Mouse (Mus musculus) bone marrow macrophage, adult 2 months (primary cell): ENCODE data around the gene Rnf144b. TPM values are rescaled to one million over a fixed set of nuclear protein-coding genes. Genes with fewer than 3 reads are reported as not detected.
A peak's percentile ranks its signal among the peaks of the same experiment; 100 is the strongest.

ENCODE experiments used
- H3K27ac ChIP-seq: 2 replicates; pipeline ENCODE4 v1.5.1; 2012; ENCODE audit warnings: low read depth, low read length; ENCODE audit not compliant: insufficient read depth
- H3K4me1 ChIP-seq: 2 replicates; pipeline ENCODE4 v1.6.1; 2012; ENCODE audit warnings: low read length; ENCODE audit not compliant: control insufficient read depth, insufficient read depth
- H3K4me3 ChIP-seq: 2 replicates; pipeline ENCODE4 v1.5.1; 2012; ENCODE audit warnings: mild to moderate bottlenecking, low read length, moderate library complexity; ENCODE audit not compliant: insufficient read depth
- CTCF ChIP-seq: IDR thresholded peaks from 2 replicates; pipeline ENCODE4 v1.5.1; 2012; ENCODE audit warnings: low read depth, mild to moderate bottlenecking, low read length, moderate library complexity
- POLR2A ChIP-seq: IDR thresholded peaks from 2 replicates; pipeline ENCODE4 v1.6.1; 2012; ENCODE audit warnings: mild to moderate bottlenecking, low read depth, low read length, borderline replicate concordance
- polyA plus RNA-seq: library from polyadenylated mRNA; stranded (reverse); fragments of >200 nt; gene quantifications from 2 replicates; pipeline ENCODE4 v1.2.4, GENCODE M21; 2012; ENCODE audit not compliant: missing spikeins, insufficient read depth, insufficient read length

Gene Rnf144b
- polyA plus RNA-seq, result 40.2 and 44.3 TPM in 2 replicates

- no peak for TF ChIP-seq CTCF
- H3K4me3 ChIP-seq, result peak within 1 kb of the TSS; percentile 54
- H3K4me1 ChIP-seq, result peaks cover 3% of the 10 kb centered on the region; the same call in 1 of the 2 replicates
- no peak within 1 kb of the TSS for H3K27ac ChIP-seq
Observed at GRCm38 (mm10) chr13:47122537-47123430, at the start of gene Rnf144b. Rnf144b (plus strand) TSS chr13:47122656.

GRCm38 (mm10) chr13:47076156-47076555, 46.3 kb upstream of the Rnf144b start:
- TF ChIP-seq POLR2A (no peak), CTCF (no peak)
- no peak overlapping the region for H3K27ac ChIP-seq
- H3K4me3 ChIP-seq, result no peak overlapping the region
- no peaks in the 10 kb centered on the region for H3K4me1 ChIP-seq

GRCm38 (mm10) chr13:47077367-47077766, 45.1 kb upstream of the Rnf144b start:
- Histone ChIP-seq H3K4me1 (no peaks in the 10 kb centered on the region), H3K4me3 (no peak overlapping the region), H3K27ac (no peak overlapping the region)
- TF ChIP-seq CTCF, result no peak
- no peak for TF ChIP-seq POLR2A

GRCm38 (mm10) chr13:47078799-47079198, 43.7 kb upstream of the Rnf144b start:
- Histone ChIP-seq H3K27ac (no peak overlapping the region), H3K4me1 (no peaks in the 10 kb centered on the region), H3K4me3 (no peak overlapping the region)
- no peak for TF ChIP-seq CTCF

GRCm38 (mm10) chr13:47080905-47081505, 41.5 kb upstream of the Rnf144b start:
- no peak overlapping the region for H3K4me3 ChIP-seq
- H3K27ac ChIP-seq, result no peak overlapping the region
- H3K4me1 ChIP-seq, result no peaks in the 10 kb centered on the region
- TF ChIP-seq POLR2A (no peak), CTCF (no peak)

GRCm38 (mm10) chr13:47088433-47088832, 34.0 kb upstream of the Rnf144b start:
- H3K27ac ChIP-seq, result no peak overlapping the region
- H3K4me1 ChIP-seq, result no peaks in the 10 kb centered on the region
- no peak overlapping the region for H3K4me3 ChIP-seq
- TF ChIP-seq POLR2A, result no peak

GRCm38 (mm10) chr13:47089271-47089670, 33.2 kb upstream of the Rnf144b start:
- Histone ChIP-seq H3K4me3 (no peak overlapping the region), H3K27ac (no peak overlapping the region), H3K4me1 (no peaks in the 10 kb centered on the region)
- TF ChIP-seq CTCF, result no peak
- TF ChIP-seq POLR2A, result no peak

- TF ChIP-seq CTCF (no peak), POLR2A (no peak)
- Histone ChIP-seq H3K4me1 (no peaks in the 10 kb centered on the region), H3K27ac (no peak overlapping the region), H3K4me3 (no peak overlapping the region)
Observed at GRCm38 (mm10) chr13:47093791-47094190, 28.7 kb upstream of the Rnf144b start.

GRCm38 (mm10) chr13:47096591-47096990, 25.9 kb upstream of the Rnf144b start:
- Histone ChIP-seq H3K4me1 (no peaks in the 10 kb centered on the region), H3K4me3 (no peak overlapping the region), H3K27ac (no peak overlapping the region)
- no peak for TF ChIP-seq POLR2A
- TF ChIP-seq CTCF, result no peak

GRCm38 (mm10) chr13:47099265-47099664, 23.2 kb upstream of the Rnf144b start:
- Histone ChIP-seq H3K4me1 (peaks cover 10% of the 10 kb centered on the region), H3K27ac (no peak overlapping the region), H3K4me3 (no peak overlapping the region)
- TF ChIP-seq CTCF (no peak), POLR2A (no peak)

GRCm38 (mm10) chr13:47100587-47100986, 21.9 kb upstream of the Rnf144b start:
- Histone ChIP-seq H3K27ac (no peak overlapping the region), H3K4me3 (no peak overlapping the region), H3K4me1 (peaks cover 11% of the 10 kb centered on the region)
- no peak for TF ChIP-seq CTCF
- no peak for TF ChIP-seq POLR2A
